Mouse (Mus musculus): ENCODE measurements around the gene Smad1. TPM values are rescaled to one million over a fixed set of nuclear protein-coding genes. Genes with fewer than 3 reads are reported as not detected.
"Not testable (repeated sequence)": the region's sequence is repeated elsewhere in the genome, so short reads cannot be mapped to it uniquely, and the experiment has no call there.

Smad1 gene
- total RNA-seq (2017) = 9.4 and 10.8 TPM in 2 replicates

DNA sequence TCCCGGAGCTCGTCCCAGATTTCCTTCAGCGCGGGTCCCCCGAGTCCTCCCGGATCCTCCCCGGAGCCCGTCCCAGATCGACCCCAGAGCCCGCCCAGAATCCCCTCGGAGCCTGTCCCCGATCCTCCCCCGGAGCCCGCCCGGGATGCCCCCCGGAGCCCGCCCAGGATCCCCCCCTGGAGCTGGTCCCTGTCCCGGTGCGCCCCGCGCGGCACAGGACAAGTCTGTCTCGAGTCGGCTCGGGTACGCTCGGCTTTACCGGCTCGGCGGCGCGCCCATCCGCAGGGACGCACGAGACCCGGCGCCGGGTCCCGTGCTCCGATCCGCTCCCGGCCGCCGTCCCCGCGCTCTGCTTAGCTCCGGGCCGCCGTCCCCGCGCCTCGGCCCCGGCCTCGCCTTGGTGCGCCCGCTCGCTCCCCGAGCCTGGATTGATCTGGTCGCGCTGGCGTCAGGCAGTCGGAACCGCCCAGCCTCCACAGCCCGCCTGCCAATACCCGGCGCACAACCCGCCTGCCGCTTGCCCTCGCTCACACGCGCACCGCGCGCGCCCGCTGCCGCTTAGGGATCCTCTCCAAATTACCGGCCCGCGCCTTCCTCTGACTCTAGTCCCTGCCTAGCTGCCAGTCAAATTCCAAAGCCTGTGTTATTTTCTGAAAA, at the start of gene Smad1:
Gene Smad1, minus strand, starts transcription at position 525 of the 657 bp plus-strand sequence.
- peak; percentile 59 for ATAC-seq (ENCODE audit: extremely low read depth, insufficient number of reproducible peaks, low FRiP score, poor library complexity, severe bottlenecking)

DNA sequence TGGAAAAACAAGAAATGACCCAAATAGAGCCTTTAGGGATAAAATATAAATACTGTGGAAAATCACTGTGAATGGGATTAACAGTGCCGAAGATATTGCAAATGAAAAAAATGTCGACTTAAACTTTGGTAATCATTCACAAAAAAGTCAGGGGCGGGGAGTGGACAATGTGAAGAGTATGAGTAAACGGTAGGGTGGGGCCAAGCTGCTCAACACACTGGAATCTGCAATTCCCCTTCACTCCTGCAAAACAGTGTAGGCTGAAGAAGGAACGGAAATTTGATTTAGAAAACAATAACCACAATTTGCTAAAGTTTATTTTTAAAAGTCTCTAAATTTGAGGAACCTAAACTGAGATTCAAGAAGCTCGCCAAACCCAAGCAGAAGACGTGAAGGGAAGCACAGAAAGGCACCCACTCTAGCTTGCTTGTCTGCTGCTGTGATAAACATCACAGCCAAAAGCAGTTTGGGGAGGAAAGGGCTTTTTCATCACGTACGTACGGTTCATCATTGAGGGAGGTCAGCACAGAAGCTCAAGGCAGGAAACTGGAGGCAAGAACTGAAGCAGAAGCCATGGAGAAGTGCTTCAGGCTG, 48.0 kb upstream of the Smad1 start:
- ATAC-seq (ENCODE audit: extremely low read depth, insufficient number of reproducible peaks, low FRiP score, poor library complexity, severe bottlenecking) = no peak

GRCm38 (mm10) chr8:79443460-79444098, 44.3 kb upstream of the Smad1 start:
- ATAC-seq (ENCODE audit: extremely low read depth, insufficient number of reproducible peaks, low FRiP score, poor library complexity, severe bottlenecking) = no peak

- ATAC-seq (ENCODE audit: extremely low read depth, insufficient number of reproducible peaks, low FRiP score, poor library complexity, severe bottlenecking) = no peak
These were observed 34.7 kb upstream of the Smad1 start for GRCm38 (mm10) chr8:79433953-79434500.

DNA sequence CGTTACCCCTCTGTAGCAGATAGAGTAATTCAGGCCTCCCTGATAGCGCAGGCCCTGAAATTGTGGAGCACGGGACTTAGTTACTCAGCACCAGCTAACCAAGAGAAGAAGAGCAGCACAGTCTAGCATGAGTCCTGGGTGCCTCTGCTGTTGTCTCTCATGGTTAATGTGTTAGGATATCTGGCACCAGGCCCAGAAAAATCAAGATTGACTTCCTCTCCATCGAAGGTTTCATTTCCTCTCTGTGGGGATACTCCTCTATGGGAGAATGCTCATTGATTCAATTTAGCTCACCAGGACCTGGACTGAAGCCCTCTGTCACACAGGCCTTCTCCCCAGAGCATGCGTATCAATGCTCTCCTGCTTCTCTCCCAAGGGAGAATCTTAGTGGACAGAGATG, 15.6 kb upstream of the Smad1 start:
- peak; percentile 61; the same call in 1 of the 2 replicates for ATAC-seq (ENCODE audit: extremely low read depth, insufficient number of reproducible peaks, low FRiP score, poor library complexity, severe bottlenecking)

DNA sequence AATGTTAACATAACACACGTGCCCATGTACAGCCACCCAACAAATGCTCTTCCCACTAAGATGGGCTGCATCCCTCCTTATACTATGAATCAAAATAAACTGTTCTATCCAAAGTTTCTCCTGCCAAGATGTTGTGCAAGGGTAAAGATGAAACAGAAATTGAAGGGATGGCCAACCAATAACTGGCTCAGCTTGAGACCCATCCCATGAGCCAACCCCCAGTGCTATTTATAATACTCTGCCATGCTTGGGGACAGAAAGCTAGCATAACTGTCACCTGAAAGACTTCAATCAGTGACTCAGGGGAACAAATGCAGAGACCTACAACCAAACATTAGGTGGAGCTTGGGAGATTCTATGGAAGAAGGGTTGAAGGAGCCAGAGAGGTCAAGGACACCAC, 11.2 kb upstream of the Smad1 start:
- ATAC-seq (ENCODE audit: extremely low read depth, insufficient number of reproducible peaks, low FRiP score, poor library complexity, severe bottlenecking) = no peak

GRCm38 (mm10) chr8:79407356-79407755, 8.0 kb upstream of the Smad1 start:
- ATAC-seq (ENCODE audit: extremely low read depth, insufficient number of reproducible peaks, low FRiP score, poor library complexity, severe bottlenecking) = not testable (repeated sequence)

GRCm38 (mm10) chr8:79404895-79405557, 5.7 kb upstream of the Smad1 start:
- ATAC-seq (ENCODE audit: extremely low read depth, insufficient number of reproducible peaks, low FRiP score, poor library complexity, severe bottlenecking) = no peak

GRCm38 (mm10) chr8:79400671-79401070, 1.4 kb upstream of the Smad1 start:
- ATAC-seq (ENCODE audit: extremely low read depth, insufficient number of reproducible peaks, low FRiP score, poor library complexity, severe bottlenecking) = no peak

DNA sequence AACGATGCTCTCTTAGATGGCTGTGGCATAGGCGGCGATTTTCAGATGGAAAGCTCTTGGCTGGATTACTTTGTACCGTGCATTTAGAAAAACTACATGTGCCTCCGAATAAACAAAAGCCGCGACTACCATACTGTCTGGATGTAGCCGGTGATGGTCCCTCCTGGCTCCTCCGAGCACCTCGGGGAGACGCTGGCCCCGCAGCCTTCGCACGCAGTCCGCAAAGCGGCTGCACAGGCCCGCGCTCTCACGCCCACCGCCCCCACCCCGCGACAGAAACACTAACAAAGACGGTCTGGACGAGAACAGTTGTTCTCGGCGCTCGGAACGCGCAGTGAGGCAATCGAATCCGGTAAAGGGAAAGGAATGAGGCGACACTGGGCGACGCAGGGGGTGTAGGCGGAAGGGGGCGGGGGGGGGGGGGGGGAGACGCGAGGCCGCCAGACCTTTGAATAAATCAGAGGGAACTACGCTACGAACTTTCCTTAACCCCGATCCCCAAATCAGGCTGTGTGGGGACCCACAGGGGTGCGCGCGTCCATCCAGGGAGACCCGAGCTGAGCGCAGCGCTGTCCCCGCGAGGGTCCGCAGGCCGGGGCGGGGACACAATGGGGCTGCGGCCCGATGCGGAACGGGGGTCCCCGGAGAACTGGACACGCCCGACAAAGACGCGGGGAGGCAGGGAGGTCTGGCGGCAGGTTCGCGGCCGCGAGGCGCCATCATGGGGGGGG, 902 bp downstream of the Smad1 start:
- ATAC-seq (ENCODE audit: extremely low read depth, insufficient number of reproducible peaks, low FRiP score, poor library complexity, severe bottlenecking) = 0 out of 2 replicates have a peak, but pooled peaks have one; percentile 2

DNA sequence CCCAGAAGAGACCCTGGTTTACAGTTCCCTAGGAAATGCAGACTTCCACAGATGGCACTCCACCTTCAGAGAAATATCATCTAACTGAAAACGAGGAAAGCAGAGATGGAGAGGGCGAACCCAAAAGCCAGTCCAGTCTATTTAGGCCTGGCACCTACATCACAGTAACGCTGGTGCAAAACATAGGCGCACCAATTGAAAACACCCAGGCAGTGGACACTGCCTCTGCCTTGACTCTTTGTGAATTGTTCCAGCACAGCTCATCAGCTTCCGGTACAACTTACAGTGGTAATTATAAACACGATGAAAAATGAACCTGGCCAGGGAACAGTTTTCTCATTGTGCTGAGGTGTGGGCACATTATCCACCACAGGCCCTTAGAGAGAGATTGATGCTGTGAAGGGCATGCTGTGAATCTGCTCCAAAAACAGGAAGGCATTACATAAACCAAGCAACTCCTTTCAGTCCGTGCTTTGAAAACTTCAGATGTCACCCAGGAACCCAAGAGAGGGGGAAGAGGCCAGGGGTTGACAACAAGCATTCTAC, 1.5 kb downstream of the Smad1 start:
- no peak for ATAC-seq (ENCODE audit: extremely low read depth, insufficient number of reproducible peaks, low FRiP score, poor library complexity, severe bottlenecking)

GRCm38 (mm10) chr8:79396911-79397310, 2.4 kb downstream of the Smad1 start:
- no peak for ATAC-seq (ENCODE audit: extremely low read depth, insufficient number of reproducible peaks, low FRiP score, poor library complexity, severe bottlenecking)

DNA sequence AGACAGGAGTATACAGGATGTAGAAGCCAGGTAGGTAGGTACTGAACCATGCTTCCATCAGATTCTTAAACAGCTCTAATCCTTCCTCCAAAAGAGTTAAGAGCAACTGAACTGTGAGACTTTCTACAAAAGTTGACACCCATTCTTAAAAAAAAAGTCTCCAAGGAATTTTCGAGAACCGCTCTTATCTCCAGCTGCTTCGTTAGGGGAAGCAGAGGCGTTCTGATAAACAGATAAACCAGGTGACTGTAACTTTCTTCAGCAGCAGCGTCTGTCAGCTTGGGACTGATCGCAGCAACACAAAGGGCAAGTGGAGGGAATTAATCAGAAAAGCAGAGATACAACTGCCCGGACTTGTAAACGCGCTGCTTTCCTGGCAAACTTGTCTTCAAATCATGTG, 5.3 kb downstream of the Smad1 start:
- ATAC-seq (ENCODE audit: extremely low read depth, insufficient number of reproducible peaks, low FRiP score, poor library complexity, severe bottlenecking) = no peak

- ATAC-seq (ENCODE audit: extremely low read depth, insufficient number of reproducible peaks, low FRiP score, poor library complexity, severe bottlenecking) = no peak
These were observed 6.1 kb downstream of the Smad1 start for GRCm38 (mm10) chr8:79393215-79393614.

- no peak for ATAC-seq (ENCODE audit: extremely low read depth, insufficient number of reproducible peaks, low FRiP score, poor library complexity, severe bottlenecking)
These were observed 6.7 kb downstream of the Smad1 start for GRCm38 (mm10) chr8:79392649-79393048.

- ATAC-seq (ENCODE audit: extremely low read depth, insufficient number of reproducible peaks, low FRiP score, poor library complexity, severe bottlenecking) = no peak
These were observed 7.9 kb downstream of the Smad1 start for GRCm38 (mm10) chr8:79391454-79391853.

- no peak for ATAC-seq (ENCODE audit: extremely low read depth, insufficient number of reproducible peaks, low FRiP score, poor library complexity, severe bottlenecking)
These were observed 10.1 kb downstream of the Smad1 start for GRCm38 (mm10) chr8:79389074-79389786.

- ATAC-seq (ENCODE audit: extremely low read depth, insufficient number of reproducible peaks, low FRiP score, poor library complexity, severe bottlenecking) = no peak
These were observed 12.5 kb downstream of the Smad1 start for GRCm38 (mm10) chr8:79386831-79387230.

All from neutrophil, adult 5-6 weeks (primary cell).